Mouse (Mus musculus) gastrocnemius, postnatal 14 days (tissue): ENCODE data around the gene 4930583I09Rik. TPM values are rescaled to one million over a fixed set of nuclear protein-coding genes. Genes with fewer than 3 reads are reported as not detected.

Experiments used
- DNase-seq: peaks from one replicate; pipeline ENCODE4 v3.0.0; 2021; ENCODE audit warnings: mixed read lengths
- intact Hi-C: fragments of 180-260 bp; cut with DNase I; formaldehyde crosslinking; loops from one replicate; pipeline ENCODE4 v1.15.1; 2025; ENCODE audit warnings: low total_unique reads
- long read RNA-seq, 2 experiments: library from polyadenylated mRNA; stranded (forward); transcript quantifications; one replicate each; pipeline ENCODE4 v2.0.0; 2021
- total RNA-seq, 2 experiments: library from RNA; stranded (reverse); gene quantifications; 2 replicates each; pipeline ENCODE4 v1.2.3; 2021

The 4930583I09Rik gene
- not detected for total RNA-seq
- long read RNA-seq, experiment 1 = 0 reads
- long read RNA-seq, experiment 2 = 0 reads

DNA sequence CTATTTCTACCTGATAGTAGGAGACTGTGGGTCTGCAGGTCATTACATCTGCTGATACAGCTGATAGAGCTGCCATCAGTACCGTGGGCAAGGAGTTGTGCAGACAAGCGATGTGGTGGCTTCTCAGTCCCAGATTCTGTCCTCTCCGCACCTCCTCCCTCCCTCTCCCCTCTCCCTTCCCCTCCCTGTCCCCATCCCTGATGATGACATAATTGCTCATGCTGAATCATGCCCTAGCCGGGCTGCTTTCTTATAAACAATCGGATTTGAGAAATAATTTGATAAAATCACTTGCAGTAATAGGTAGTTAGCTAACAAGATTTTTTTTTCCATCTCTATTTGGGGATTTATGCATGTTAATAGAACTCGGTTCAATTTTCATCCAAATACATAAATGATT lies at the start of gene 4930583I09Rik:
Gene 4930583I09Rik (minus strand): TSS at position 144 of the 400 bp plus-strand sequence.
- intact Hi-C loops = no loop called here
- no peak for DNase-seq

- no peak for DNase-seq
- intact Hi-C loops = loop anchor here (10.0 kb wide), 1 partner anchor 381 kb away; no protein-coding TSS in a partner anchor
Observed at GRCm38 (mm10) chr17:64876111-64876510, 40.2 kb upstream of the 4930583I09Rik start.

DNA sequence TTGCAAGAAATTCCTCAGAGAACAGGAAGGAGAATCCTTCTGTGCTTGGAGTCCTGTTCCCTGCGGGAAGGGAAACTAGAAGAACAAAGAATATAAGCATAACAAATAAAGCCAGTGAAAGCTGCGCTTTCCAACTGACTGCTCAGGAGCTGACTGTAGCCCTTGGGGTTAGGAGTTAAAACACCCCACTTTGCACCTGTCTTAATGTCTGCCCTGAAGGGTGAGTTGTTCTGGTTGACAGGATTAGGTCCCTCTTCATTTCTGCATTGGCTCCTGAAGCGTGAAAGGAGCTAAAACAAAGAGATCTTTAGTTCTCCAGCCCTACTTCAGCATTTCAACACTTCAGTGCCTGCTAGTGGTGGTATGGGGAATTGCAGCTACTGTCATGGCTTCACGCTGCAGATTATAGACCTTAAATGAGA lies 37.8 kb upstream of the 4930583I09Rik start:
- intact Hi-C loops = loop anchor here (10.0 kb wide), 1 partner anchor 379 kb away; no protein-coding TSS in a partner anchor
- DNase-seq = no peak

DNA sequence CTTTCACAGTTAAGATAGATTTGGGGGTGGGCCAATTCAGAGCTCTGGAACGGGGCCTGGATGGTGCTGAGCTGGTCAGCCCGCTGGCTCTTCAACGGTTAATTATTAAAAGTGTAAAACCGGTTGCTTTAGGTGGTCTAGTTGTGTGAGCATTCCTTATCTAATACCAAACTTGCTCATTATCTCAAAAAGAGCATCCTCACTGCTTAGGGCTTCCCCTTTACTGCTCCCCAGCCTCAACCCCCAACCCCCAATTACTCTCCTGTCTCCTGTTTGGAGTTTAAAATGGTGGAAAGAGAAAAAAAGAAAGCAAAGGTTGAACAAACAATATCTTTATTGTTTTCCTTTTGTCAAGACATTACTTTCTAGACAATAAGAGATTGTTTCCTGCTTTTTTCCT lies 27.9 kb upstream of the 4930583I09Rik start:
- intact Hi-C loops = no loop called here
- no peak for DNase-seq

DNA sequence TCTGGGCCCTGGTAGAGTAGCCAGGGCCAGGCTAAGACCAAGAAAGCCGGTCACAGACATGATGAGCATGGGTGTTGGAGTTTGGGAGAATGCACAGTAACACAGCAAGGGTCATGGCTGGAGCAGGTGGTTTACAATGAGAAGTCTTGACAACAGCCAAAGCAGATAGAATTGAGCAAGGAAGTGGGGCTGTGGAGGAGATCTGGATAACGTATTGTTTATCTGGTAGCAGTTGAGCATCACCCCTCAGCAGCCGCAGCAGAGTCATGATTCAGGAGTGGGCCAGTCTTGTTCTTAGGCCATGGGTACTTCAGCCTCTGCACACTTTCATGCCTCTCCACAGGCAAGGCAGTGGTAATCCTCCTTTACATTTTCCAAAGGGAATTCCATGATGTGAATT lies 25.1 kb upstream of the 4930583I09Rik start:
- DNase-seq = no peak
- intact Hi-C loops = no loop called here

- DNase-seq = no peak
- intact Hi-C loops = no loop called here
Observed at GRCm38 (mm10) chr17:64858848-64859247, 23.0 kb upstream of the 4930583I09Rik start.

- no peak for DNase-seq
- intact Hi-C loops = no loop called here
Observed at GRCm38 (mm10) chr17:64848031-64848430, 12.2 kb upstream of the 4930583I09Rik start.

DNA sequence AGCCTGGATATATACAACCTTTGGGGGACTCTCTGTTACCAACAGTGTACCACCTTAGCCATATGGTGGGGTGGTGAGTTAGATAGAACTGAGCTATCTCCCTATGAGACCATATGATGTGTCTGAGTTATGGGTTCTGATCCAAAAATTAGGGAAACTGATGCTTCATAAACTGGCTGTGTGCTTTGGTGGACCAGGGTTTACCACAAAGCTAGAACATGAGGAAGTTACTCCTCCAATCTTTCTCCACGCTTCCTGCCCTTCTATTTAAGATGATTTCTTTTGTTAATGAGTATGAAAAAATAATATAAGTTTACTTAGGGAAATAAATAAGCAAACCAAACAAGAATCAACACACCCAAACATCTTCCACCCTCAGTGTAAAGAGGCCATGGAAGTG lies 10.8 kb upstream of the 4930583I09Rik start:
- no peak for DNase-seq
- intact Hi-C loops = no loop called here

DNA sequence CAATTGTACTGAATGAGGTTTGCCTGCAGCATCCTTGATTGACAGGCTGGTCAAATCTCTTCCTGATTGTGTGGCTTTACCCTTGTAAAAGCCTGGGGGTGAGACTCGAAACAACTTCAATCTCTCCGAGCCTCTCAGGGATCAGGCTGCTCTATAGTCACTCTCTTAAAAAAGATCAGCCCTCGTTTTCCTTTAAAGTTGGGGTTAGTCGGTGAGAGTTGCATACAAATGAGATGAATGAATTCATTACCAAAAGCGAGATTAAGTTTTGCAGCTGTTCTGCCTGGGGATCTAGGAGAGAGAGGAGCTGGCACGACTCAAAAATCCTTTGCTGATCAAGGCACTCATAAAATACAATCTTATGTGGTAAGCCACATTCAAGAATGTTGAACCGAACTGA lies 1.0 kb upstream of the 4930583I09Rik start:
- no peak for DNase-seq
- intact Hi-C loops = no loop called here

GRCm38 (mm10) chr17:64836352-64836751 lies 481 bp upstream of the 4930583I09Rik start:
- DNase-seq = no peak
- intact Hi-C loops = no loop called here

DNA sequence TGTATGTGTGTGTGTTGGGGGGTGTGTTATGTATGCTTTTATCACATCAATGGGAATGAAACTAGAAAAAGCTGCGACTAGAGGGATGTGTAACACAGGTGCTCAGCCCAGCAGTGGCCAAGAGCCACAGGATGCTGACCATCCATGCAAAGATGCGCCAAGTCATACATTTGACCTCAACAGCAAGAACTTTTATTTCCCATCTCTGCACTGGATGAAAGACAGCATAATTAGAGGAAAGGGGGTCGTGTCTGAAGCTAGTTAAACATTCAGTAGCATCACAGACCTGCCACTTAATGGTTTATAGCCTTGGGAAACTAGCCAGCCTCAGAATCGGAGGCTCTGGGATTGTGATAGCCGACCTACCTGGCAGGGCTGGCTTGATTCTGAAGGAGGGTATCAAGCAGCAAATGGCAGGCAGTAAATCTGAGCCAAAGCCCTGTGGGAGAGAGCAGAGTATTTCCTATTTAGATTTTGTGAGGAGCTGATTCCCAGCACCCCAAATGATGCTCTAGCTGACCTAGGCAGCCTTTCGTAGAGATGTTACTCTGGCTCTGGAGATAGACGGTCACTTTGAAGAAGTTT lies 1.9 kb downstream of the 4930583I09Rik start:
- intact Hi-C loops = no loop called here
- DNase-seq = no peak

DNA sequence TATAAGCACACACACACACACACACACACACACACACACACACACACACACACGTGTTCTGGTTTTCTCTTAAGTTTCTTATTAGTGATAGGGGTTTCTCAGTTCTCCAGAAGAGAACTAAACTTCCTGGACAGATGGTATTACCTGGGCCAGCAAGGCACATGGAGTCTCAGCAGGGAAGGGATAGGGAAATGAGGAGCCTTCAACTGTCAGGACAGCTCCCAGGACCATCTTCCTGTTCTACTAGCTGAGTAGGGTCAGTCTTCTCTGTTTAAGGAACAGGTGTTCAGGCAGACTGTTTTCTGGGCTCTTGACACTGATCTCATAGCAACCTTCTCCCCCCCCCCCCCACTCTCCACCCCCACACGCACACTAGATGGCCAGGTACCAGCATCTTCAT lies 2.8 kb downstream of the 4930583I09Rik start:
- intact Hi-C loops = no loop called here
- DNase-seq = no peak

DNA sequence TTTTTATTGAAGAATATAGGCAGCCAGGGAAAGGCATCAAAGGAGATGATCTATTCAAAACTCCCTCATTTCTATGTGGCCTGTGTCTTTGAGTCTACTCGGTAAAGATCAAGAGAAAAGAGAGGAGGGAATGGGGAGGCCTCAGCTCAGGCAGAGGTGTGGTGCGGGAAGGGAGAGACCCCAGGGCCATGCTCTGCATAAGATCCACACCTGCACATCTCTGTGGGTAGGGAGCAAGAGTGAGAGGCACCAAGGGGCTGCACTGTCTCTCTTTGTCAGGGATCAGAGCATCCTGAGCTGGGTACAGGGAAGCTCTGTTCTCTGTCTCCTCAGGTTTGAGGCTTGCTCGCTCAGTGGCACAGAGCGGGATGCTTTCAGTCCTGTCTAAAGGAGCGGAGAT lies 8.4 kb downstream of the 4930583I09Rik start:
- intact Hi-C loops = no loop called here

DNA sequence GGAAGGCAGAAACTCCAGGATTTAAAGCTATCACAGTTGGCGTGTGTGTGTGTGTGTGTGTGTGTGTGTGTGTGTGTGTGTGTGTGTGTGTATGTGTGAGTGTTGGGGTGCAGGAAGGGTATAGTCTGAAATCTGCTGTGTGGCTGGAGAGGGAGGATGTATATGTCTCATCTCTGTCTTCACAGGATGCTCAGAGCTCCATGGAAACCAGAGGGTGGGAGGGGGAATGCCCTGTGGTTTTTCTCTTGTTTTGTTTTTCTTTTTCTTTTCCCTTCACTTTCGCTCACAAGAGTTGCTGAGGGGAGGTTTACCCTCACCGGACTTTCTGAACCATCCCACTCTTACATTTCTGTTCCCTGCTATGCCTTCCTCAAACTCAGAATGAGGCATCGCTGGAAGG lies 9.0 kb downstream of the 4930583I09Rik start:
- no peak for DNase-seq
- intact Hi-C loops = no loop called here

More for the DNA sequence above, 8.4 kb downstream of the 4930583I09Rik start:
- DNase-seq = no peak

GRCm38 (mm10) chr17:64822561-64822960 lies 13.3 kb downstream of the 4930583I09Rik start:
- intact Hi-C loops = no loop called here
- DNase-seq = no peak

DNA sequence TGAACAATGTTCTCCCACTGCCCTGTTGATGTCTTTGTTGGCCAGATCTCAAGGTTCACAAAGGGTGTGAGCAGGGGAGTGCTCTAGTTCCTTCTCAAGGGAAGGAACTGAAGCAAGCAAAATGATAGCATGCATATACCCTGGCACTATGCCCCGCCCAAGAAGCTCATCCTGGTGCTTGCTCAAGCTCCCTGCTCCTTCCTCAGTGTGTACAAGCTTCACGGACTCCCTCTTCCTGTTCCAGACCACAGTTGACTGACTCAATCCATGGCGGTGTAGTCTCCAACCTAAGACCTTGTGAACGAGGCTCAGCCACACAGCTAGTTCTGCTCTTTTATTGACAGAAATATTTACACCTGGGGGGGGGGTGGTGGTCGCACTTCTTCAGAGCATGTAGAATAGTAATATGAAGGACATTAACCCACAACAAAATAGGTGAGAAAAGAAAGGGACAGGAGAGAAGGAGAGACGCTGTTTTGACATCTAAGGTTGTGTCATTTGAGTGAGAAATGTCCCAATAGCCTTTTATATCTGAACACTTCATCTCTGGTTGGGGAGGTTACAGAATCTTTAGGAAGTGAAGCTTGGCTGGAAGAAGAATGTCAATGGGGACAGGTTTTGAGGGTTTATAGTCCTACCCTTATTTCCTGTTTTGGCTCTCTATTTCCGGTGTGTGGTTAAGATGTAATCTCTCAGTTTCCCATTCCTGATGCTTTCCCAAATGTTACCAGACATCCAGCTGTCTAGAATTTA lies 14.9 kb downstream of the 4930583I09Rik start:
- intact Hi-C loops = no loop called here
- DNase-seq = no peak

DNA sequence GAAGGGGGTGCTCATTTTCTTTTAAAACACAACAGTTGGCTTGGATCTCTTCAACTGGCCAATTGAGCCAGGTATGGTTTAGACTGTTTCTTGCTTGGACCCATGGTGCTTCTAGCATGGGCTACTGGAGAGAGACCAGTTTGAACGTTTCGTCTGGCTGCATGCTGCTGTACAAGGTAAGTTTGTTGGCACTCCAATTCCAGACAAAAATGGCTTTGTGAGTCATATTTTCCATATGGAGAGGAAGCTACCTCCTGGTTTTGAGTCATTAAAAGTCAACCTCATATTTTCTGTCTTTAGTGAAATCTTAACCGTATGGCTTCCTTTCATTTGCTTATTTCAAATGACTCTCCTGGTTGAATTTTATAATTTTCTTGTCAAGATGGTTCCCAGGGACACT lies 19.6 kb downstream of the 4930583I09Rik start:
- intact Hi-C loops = no loop called here

GRCm38 (mm10) chr17:64815806-64816205 lies 20.1 kb downstream of the 4930583I09Rik start:
- intact Hi-C loops = no loop called here
- DNase-seq = no peak

More for the DNA sequence above, 19.6 kb downstream of the 4930583I09Rik start:
- no peak for DNase-seq

GRCm38 (mm10) chr17:64813568-64813967 lies 22.3 kb downstream of the 4930583I09Rik start:
- intact Hi-C loops = no loop called here
- no peak for DNase-seq

GRCm38 (mm10) chr17:64806035-64806589 lies 29.8 kb downstream of the 4930583I09Rik start:
- no peak for DNase-seq
- intact Hi-C loops = no loop called here
